Mouse (Mus musculus) liver, embryonic 15.5 days (tissue): ENCODE measurements around the gene Sv2b. TPM values are rescaled to one million over a fixed set of nuclear protein-coding genes. Genes with fewer than 3 reads are reported as not detected.
"Not testable (repeated sequence)": the region's sequence is repeated elsewhere in the genome, so short reads cannot be mapped to it uniquely, and the experiment has no call there.

ENCODE experiments used
- ATAC-seq: fragments of 200-750 bp; cut with Nextera tagmentation; 2 replicates; pipeline ENCODE4 v1.8.0; 2017; ENCODE audit warnings: moderate number of reproducible peaks, mild to moderate bottlenecking, moderate library complexity; ENCODE audit not compliant: insufficient read depth
- H3K27ac ChIP-seq: fragments of 300-500 bp; sonication (generic); replicated peaks from 2 replicates; pipeline ENCODE4 v1.5.1; 2015; ENCODE audit warnings: mild to moderate bottlenecking, inconsistent platforms
- H3K27me3 ChIP-seq: fragments of 300-500 bp; sonication (generic); 2 replicates; pipeline ENCODE4 v1.6.1; 2015; ENCODE audit warnings: mild to moderate bottlenecking, inconsistent platforms
- H3K36me3 ChIP-seq: fragments of 300-500 bp; sonication (generic); replicated peaks from 2 replicates; pipeline ENCODE4 v1.6.1; 2015; ENCODE audit warnings: moderate library complexity, mild to moderate bottlenecking, inconsistent platforms
- H3K4me1 ChIP-seq: fragments of 300-500 bp; sonication (generic); replicated peaks from 2 replicates; pipeline ENCODE4 v1.6.1; 2015; ENCODE audit warnings: inconsistent platforms
- H3K4me2 ChIP-seq: fragments of 300-500 bp; sonication (generic); 2 replicates; pipeline ENCODE4 v1.6.1; 2015; ENCODE audit warnings: moderate library complexity, mild to moderate bottlenecking, inconsistent platforms
- H3K4me3 ChIP-seq: fragments of 300-500 bp; sonication (generic); replicated peaks from 2 replicates; pipeline ENCODE4 v1.5.1; 2015; ENCODE audit warnings: mild to moderate bottlenecking, inconsistent platforms
- H3K9ac ChIP-seq: fragments of 300-500 bp; sonication (generic); 2 replicates; pipeline ENCODE4 v1.6.1; 2015; ENCODE audit warnings: moderate library complexity, mild to moderate bottlenecking, inconsistent platforms
- H3K9me3 ChIP-seq: fragments of 300-500 bp; sonication (generic); replicated peaks from 2 replicates; pipeline ENCODE4 v1.6.1; 2016; ENCODE audit warnings: inconsistent platforms
- WGBS: fragments of 180-500 bp; shearing (Covaris S2); methylation state at CpG from one replicate; pipeline ENCODE4 v1.1.7; 2015; ENCODE audit warnings: mixed read lengths; ENCODE audit not compliant: insufficient replicate concordance; 5-methylcytosine and 5-hydroxymethylcytosine counted together
- polyA plus RNA-seq: library from polyadenylated mRNA; unstranded; fragments of >200 nt; fragmentation: Nextera tagmentation; extraction: Ambion mirVana; gene quantifications from 2 replicates; pipeline ENCODE4 v1.2.1, GENCODE M21; 2015

Gene Sv2b
- polyA plus RNA-seq, result 0.02 TPM in 2 replicates

DNA sequence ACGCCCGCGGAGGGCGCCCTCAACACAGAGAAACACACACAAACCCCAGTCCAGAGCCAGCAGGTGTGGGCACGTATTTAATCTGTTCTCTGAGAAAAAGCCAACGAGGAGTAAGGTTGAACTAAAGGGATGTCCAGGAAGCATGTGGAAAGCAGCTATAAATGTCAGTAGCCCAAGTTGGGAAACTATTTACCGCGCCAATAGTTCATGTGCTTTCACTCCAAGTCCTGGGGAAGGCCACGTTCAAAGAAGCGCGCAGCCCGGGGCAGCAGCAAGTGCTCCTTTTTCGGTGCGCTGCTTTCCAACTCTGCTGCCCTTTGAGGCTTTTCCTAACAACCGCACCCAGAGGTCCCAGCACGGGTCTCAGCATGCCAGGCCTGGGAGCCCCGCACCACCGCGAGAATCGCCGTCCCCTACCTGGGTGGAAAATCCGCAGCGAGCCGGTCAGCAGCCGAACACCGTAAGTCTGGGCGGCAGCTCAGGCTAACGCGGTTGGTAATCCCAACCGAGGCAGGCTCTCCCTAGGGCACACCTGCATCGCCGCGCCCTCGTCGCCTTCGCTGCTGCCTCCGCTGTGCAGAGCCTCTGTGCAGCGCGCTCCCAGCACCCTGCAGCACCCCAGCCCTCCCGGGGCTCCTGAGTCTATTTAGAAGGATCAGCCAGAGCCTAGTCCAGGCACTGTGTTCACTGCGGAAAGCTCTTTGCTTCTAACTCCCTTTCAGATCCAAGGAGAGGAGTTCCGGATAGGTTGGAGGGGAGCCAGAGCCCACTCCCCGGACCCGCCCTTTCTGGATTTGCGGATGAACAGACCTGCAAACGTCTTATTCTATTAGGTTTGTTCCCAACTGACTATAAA, at the start of gene Sv2b:
Gene Sv2b (minus strand): TSS at position 806 of the 856 bp plus-strand sequence.
- Histone ChIP-seq H3K9me3 (no peaks in the 10 kb centered on the region), H3K4me3 (peak within 1 kb of the TSS; percentile 8; the same call in 1 of the 2 replicates), H3K36me3 (no peaks in the 10 kb centered on the region), H3K27ac (no peak within 1 kb of the TSS), H3K27me3 (peaks cover 38% of the 10 kb centered on the region), H3K9ac (no peak within 1 kb of the TSS), H3K4me2 (peak within 1 kb of the TSS; percentile 41), H3K4me1 (no peaks in the 10 kb centered on the region)
- ATAC-seq, result no peak
- WGBS, result 2% methylated on average over 46 of the region's 46 CpGs

DNA sequence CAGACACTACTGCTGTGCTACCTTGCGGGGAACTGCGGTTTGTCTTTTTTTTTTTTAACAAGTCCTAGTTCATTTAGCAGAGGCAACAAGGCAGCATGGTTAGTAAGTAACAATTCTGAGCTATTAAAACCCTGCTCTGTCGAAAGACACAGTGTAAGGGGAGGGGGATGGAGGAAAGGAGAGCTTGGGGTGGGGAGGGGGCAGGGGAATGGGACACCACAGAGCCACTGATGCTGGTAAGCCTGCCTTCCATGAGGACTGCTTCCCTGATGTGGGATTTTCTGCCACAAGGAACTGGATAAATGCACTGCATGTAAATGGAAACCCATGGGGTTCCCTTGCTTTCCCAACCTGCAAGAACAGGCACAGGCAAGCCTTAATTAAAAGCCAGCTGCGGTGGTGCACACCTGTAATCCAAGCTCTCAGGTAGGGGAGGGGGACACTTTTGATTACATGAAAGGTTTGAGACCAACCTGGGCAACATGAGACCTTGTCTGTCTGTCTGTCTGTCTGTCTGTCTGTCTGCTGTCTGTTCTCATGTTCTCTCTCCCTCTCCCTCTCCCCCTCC, 49.3 kb upstream of the Sv2b start:
- H3K4me3 ChIP-seq, result no peak overlapping the region
- ATAC-seq, result no peak
- no peak overlapping the region for H3K27ac ChIP-seq
- H3K4me1 ChIP-seq, result no peaks in the 10 kb centered on the region
- no peaks in the 10 kb centered on the region for H3K27me3 ChIP-seq
- WGBS, result 49% methylated on average over 4 of the region's 4 CpGs
- H3K4me2 ChIP-seq, result no peak overlapping the region
- no peak overlapping the region for H3K9ac ChIP-seq
- no peaks in the 10 kb centered on the region for H3K9me3 ChIP-seq
- H3K36me3 ChIP-seq, result no peaks in the 10 kb centered on the region

DNA sequence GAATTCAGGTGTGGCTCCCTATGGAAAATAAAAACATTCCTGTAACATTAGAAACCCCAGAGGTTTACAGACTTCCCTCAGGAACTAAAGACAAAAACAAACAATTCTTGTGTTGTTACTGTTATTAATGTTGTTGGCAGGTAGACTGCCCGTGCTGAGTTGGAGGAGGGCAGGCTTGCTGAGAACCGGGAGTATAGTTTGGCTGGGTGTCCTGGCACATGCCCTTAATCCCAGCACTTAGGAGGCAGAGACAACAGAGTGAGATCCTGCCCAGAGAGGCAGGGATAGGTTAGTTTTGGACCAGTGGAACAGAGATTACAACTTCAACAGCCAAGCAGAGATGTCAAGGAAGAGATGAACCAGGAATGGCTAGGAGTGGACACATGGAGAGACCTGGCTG, 46.5 kb upstream of the Sv2b start:
- 46% methylated on average over 2 of the region's 2 CpGs for WGBS
- ATAC-seq, result no peak
- H3K4me1 ChIP-seq, result no peaks in the 10 kb centered on the region

DNA sequence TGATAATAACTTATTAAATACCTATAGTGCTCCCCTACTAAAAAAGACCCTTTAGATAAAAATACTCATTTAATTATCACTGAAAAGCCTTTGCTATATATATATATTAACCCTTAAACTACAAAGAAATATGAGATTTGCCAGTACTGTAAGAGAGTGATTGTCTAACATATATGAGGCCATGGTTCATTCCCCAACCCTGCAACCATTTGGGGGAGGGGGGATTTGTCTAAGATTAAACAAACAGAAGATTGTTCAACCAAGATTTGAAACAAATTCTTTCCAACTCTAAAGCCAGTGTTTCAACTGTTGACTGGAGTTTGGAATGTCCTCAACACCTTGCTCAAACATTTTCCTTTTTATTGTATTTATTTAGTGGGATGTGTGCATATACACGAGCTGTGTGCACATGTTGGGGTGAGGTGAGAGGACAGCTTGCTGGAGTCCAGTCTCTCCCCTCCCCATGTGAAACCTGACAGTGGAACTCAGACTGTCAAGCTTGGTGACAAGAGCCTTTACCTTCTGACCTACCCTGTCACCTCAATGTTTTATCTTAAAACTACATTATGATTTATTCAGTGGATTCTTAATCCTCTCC, 43.8 kb upstream of the Sv2b start:
- H3K4me3 ChIP-seq, result no peak overlapping the region
- ATAC-seq, result no peak
- H3K36me3 ChIP-seq, result no peaks in the 10 kb centered on the region
- no peak overlapping the region for H3K27ac ChIP-seq
- H3K4me2 ChIP-seq, result no peak overlapping the region
- H3K4me1 ChIP-seq, result peaks cover 6% of the 10 kb centered on the region; the same call in 1 of the 2 replicates
- H3K27me3 ChIP-seq, result no peaks in the 10 kb centered on the region
- WGBS, result 26% methylated on average over 1 of the region's 1 CpGs
- H3K9ac ChIP-seq, result no peak overlapping the region
- no peaks in the 10 kb centered on the region for H3K9me3 ChIP-seq

More for the DNA sequence above, 46.5 kb upstream of the Sv2b start:
- Histone ChIP-seq H3K36me3 (no peaks in the 10 kb centered on the region), H3K9me3 (no peaks in the 10 kb centered on the region), H3K4me2 (no peak overlapping the region), H3K4me3 (no peak overlapping the region), H3K27ac (no peak overlapping the region), H3K9ac (no peak overlapping the region), H3K27me3 (no peaks in the 10 kb centered on the region)

DNA sequence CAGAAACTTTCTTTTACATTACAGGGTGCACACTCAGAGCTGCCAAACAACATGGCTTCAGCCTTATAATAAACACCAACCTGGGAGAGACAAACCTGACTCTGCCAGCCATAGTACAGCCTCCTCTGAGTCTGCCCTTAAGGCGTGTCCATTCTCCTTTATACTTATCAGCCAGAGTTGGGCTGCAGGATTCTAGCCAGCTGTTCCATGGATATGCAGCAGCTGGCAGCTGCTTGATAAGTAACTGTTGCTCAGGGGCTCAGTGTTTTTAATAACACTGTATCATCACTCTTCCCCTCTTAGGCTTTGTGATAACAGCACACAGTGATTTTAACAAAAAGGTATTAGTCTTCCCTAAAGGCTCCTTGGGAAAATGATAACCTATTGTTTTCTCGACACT, 41.1 kb upstream of the Sv2b start:
- H3K4me3 ChIP-seq, result no peak overlapping the region
- H3K27me3 ChIP-seq, result no peaks in the 10 kb centered on the region
- H3K27ac ChIP-seq, result no peak overlapping the region
- no peak overlapping the region for H3K9ac ChIP-seq
- H3K4me2 ChIP-seq, result no peak overlapping the region; the same call in 1 of the 2 replicates
- 22% methylated on average over 2 of the region's 2 CpGs for WGBS
- H3K4me1 ChIP-seq, result peaks cover 6% of the 10 kb centered on the region; the same call in 1 of the 2 replicates
- H3K9me3 ChIP-seq, result no peaks in the 10 kb centered on the region
- peak; percentile 88 for ATAC-seq
- H3K36me3 ChIP-seq, result no peaks in the 10 kb centered on the region

DNA sequence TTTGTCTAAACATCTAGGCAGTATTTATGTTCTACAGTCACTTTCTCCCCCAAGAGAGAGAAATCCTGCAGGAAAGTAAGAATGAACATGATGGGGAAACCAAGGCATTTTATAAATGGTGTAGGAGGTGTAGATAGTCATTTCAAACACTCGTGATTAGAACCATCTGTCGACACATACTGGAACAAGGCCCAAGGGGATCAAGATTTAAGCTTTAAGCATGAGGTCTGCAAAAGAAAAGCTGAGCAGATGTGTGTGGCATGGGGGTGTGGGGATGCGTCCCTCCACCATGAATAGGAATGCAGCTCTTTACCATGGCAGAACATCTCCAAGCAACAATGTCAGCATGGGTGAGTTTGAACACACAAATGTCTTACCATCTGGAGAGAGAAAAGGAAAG, 23.2 kb upstream of the Sv2b start:
- H3K27ac ChIP-seq, result no peak overlapping the region
- WGBS, result 53% methylated on average over 3 of the region's 3 CpGs

DNA sequence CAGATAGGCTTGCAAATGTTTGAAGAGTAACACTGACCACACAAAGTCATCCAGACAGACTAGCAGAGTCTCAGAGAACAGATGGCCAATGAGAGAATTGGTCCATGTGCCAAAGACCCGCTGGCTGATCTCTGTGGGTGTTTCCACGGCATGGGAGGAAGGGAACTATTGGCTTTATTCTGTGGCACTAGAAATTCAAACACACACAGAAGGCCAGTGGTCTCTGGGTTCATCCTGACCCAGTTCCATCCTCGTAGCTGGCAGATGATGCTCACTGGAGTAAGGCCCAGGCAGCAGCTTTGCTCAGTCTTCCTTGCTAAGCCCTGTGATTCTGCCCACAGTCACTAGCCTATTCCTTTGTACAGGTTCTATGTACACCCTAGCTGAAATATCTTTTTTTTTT, 20.7 kb upstream of the Sv2b start:
- H3K36me3 ChIP-seq, result no peaks in the 10 kb centered on the region
- no peak overlapping the region for H3K4me3 ChIP-seq
- H3K4me1 ChIP-seq, result no peaks in the 10 kb centered on the region
- WGBS, result 46% methylated on average over 3 of the region's 3 CpGs
- no peak overlapping the region for H3K4me2 ChIP-seq
- no peaks in the 10 kb centered on the region for H3K9me3 ChIP-seq
- ATAC-seq, result no peak
- no peak overlapping the region for H3K9ac ChIP-seq
- H3K27me3 ChIP-seq, result no peaks in the 10 kb centered on the region
- H3K27ac ChIP-seq, result no peak overlapping the region

More for the DNA sequence above, 23.2 kb upstream of the Sv2b start:
- H3K9ac ChIP-seq, result no peak overlapping the region
- no peaks in the 10 kb centered on the region for H3K27me3 ChIP-seq
- no peaks in the 10 kb centered on the region for H3K36me3 ChIP-seq
- no peaks in the 10 kb centered on the region for H3K4me1 ChIP-seq
- no peaks in the 10 kb centered on the region for H3K9me3 ChIP-seq
- H3K4me2 ChIP-seq, result no peak overlapping the region
- no peak overlapping the region for H3K4me3 ChIP-seq
- no peak for ATAC-seq

DNA sequence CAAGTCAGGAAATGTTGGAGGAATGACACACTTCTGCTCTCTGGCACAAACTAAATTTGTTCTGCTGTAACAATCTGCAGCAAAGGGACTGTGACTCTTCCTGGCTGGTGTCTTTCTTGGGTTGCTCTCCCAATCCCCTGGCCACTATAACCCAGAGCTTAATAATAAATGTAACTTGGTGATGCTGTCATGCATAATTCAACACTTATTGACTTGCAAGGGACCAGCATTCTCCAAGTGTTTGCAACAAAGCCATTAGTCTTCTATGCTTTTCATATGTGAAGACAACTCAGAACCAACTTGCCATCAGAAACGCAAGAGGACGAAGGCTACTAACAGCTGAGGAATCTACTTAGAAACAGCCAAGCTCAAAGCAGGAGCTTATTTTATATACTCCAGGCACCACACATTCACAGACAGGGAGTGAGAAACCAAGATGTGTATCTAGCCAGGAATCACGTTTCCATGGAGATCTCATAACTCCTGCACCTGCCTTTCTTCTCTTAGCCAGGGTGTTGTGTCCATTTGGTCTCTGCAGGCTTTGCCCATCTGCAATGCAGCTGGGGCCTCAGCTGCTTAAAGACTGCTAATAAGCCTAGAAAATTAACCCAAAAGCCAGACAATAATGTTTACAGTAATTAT, 19.8 kb upstream of the Sv2b start:
- WGBS, result 60% methylated on average over 3 of the region's 3 CpGs
- no peak for ATAC-seq
- no peak overlapping the region for H3K27ac ChIP-seq
- no peaks in the 10 kb centered on the region for H3K36me3 ChIP-seq
- H3K4me1 ChIP-seq, result no peaks in the 10 kb centered on the region
- no peak overlapping the region for H3K4me2 ChIP-seq
- no peaks in the 10 kb centered on the region for H3K27me3 ChIP-seq
- no peak overlapping the region for H3K9ac ChIP-seq
- no peaks in the 10 kb centered on the region for H3K9me3 ChIP-seq
- no peak overlapping the region for H3K4me3 ChIP-seq

DNA sequence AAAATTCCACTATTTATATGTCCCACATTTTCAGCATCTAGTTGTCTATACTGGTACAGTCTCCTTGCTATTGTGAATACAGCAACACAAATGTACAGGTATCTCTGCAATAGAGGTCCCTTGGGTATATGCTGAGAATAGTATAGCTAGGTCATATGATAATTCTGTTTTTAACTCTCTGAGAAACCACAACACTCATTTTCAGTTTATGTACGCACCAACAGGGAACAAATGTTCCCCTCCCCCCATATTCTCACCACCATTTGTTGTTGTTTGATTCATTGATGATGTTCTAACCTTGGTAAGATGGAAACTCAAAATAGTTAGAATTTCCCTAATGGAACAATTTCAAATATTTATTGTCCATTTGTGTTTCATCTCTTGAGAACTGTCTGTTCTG, 16.2 kb upstream of the Sv2b start:
- no peaks in the 10 kb centered on the region for H3K27me3 ChIP-seq
- no peak for ATAC-seq
- H3K4me2 ChIP-seq, result no peak overlapping the region
- no peaks in the 10 kb centered on the region for H3K36me3 ChIP-seq
- no peaks in the 10 kb centered on the region for H3K9me3 ChIP-seq
- no peaks in the 10 kb centered on the region for H3K4me1 ChIP-seq
- H3K9ac ChIP-seq, result no peak overlapping the region
- WGBS, result 58% methylated on average over 1 of the region's 1 CpGs
- no peak overlapping the region for H3K27ac ChIP-seq
- no peak overlapping the region for H3K4me3 ChIP-seq

DNA sequence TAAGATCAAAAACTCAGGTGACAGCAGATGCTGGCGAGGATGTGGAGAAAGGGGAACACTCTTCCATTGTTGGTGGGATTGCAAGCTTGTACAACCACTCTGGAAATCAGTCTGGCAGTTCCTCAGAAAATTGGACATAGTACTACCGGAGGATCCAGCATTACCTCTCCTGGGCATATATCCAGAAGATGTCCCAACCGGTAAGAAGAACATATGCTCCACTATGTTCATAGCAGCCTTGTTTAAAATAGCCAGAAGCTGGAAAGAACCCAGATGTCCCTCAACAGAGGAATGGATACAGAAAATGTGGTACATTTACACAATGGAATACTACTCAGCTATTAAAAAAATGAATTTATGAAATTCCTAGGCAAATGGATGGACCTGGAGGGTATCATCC, 13.7 kb upstream of the Sv2b start:
- WGBS, result 66% methylated on average over 3 of the region's 3 CpGs
- not testable (repeated sequence) for H3K9ac ChIP-seq, H3K4me1 ChIP-seq

DNA sequence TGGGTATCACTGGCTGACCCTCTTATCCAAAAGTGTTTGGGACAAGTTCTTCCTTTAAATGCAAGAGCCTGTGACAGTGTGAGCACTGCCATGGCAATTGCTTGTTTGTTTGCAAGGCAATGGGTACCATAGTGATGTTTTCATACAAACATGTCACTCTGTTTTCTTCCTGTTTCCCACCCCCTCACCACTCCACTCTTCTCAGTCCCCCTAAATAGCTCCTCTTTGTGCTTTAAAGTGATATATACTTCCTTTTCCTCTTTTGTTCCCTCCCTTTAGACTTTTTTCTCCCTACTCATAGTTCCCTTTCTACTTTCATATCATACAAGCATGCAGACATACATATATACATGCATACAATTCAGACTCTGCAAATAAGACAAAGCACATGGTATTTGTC, 10.9 kb upstream of the Sv2b start:
- Histone ChIP-seq H3K4me2 (no peak overlapping the region), H3K27ac (no peak overlapping the region), H3K4me1 (no peaks in the 10 kb centered on the region), H3K4me3 (no peak overlapping the region), H3K27me3 (no peaks in the 10 kb centered on the region), H3K9me3 (no peaks in the 10 kb centered on the region), H3K36me3 (no peaks in the 10 kb centered on the region), H3K9ac (no peak overlapping the region)
- ATAC-seq, result no peak

More for the DNA sequence above, 13.7 kb upstream of the Sv2b start:
- not testable (repeated sequence) for H3K9me3 ChIP-seq, H3K4me3 ChIP-seq, ATAC-seq, H3K4me2 ChIP-seq, H3K36me3 ChIP-seq, H3K27ac ChIP-seq, H3K27me3 ChIP-seq
